Mouse (Mus musculus): ENCODE results near the gene Gm21671. TPM values are rescaled to one million over a fixed set of nuclear protein-coding genes. Genes with fewer than 3 reads are reported as not detected.
A peak's percentile ranks its signal among the peaks of the same experiment; 100 is the strongest.
"Not testable (repeated sequence)": the region's sequence is repeated elsewhere in the genome, so short reads cannot be mapped to it uniquely, and the experiment has no call there.

Gene Gm21671
- total RNA-seq (2021), result not detected
- long read RNA-seq, experiment 1, result 0 reads
- long read RNA-seq, experiment 2, result 0 reads

DNA sequence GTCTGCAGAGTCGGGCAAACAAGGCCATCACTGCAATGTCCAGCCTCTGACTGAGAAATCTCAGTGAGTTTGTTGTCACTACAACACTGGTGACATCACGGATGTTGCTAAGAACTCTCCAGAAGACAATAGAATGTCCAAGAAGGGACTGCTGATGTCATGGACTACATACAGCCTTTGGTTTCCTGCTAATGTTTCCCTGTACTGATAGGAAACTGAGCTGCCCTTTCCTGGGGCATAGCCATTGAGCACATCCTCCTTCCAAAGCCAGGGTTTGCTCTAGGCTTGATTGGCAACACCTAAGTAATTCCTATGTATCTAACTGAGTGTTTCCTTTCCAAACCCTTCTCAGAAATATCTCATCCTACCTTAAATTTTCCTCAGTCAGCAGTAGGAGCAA, at the start of gene Gm21671:
Gene Gm21671, minus strand, starts transcription at position 101 of the 400 bp plus-strand sequence.
- not testable (repeated sequence) for DNase-seq

GRCm38 (mm10) chr5:25988550-25988949, 34.3 kb upstream of the Gm21671 start, which contains the start of gene Gm21698:
Gm21698 (minus strand) TSS chr5:25988650.
- DNase-seq, result not testable (repeated sequence)

- not testable (repeated sequence) for DNase-seq
These were observed 18.3 kb upstream of the Gm21671 start, which contains the start of gene Gm21680 for GRCm38 (mm10) chr5:25972563-25972962. Gm21680 (minus strand) TSS chr5:25972663.

DNA sequence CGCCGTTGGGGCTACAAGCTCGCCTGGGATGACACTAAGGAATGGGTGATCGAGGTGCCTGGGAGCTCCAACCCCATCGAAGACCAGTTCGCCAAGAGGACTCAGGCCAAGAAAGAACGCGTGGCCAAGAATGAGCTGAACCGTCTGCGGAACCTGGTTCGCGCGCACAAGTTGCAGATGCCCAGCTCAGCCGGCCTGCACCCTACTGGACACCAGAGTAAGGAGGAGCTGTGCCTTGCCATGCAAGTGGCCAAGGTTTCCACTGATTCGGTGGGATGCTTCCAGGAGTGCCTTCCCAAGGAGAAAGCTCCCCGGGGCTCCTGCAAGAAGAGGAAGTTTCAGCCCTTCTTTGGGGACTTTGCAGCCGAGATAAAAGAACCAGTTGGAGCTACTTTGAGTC, 2.8 kb upstream of the Gm21671 start:
- not testable (repeated sequence) for DNase-seq

DNA sequence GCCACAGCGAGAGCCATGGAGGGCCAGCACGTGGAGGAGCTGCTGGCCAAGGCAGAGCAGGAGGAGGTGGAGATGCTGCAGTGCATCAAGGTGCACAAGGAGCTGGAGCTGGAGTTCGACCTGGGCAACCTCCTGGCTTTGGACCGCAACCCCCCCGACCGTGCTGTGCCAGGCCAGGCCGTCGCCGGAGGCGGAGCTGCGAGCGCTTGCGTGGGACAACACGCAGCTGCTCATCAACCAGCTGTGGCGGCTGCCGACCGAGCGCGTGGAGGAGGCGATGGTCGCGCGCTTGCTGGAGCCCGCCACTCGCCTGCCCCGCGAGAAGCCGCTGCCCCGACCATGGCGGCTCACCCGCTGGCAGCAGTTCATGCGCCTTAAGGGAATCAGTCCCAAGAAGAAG, 2.4 kb upstream of the Gm21671 start:
- DNase-seq, result peak; percentile 10

DNA sequence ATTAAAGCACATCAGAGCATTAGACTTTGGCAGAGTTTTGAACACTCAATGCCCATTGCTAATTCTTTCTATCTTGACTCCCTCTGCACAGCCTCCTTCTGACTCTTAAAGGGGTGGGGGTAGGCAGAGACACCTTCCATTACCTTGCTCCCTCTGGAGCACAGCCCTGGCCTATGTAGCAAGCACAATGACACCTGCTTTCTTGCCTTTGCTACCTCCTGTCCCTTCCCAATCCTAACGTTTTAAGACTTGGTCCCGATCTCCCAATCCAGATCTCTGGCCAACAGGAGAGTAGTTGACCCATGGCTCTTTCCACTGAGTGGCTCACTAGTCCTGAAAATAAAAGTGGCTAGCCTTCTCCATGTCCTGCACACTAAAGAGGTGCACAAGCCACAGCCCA, 8.8 kb downstream of the Gm21671 start:
- DNase-seq, result not testable (repeated sequence)

DNA sequence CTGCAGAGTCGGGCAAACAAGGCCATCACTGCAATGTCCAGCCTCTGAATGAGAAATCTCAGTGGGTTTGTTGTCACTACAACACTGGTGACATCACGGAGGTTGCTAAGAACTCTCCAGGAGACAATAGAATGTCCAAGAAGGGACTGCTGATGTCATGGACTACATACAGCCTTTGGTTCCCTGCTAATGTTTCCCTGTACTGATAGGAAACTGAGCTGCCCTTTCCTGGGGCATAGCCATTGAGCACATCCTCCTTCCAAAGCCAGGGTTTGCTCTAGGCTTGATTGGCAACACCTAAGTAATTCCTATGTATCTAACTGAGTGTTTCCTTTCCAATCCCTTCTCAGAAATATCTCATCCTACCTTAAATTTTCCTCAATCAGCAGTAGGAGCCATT, 11.9 kb downstream of the Gm21671 start, which contains the start of gene Gm21663:
Gene Gm21663, minus strand, starts transcription at position 101 of the 400 bp plus-strand sequence.
- not testable (repeated sequence) for DNase-seq

Other genes with a start within 250 kb of the Gm21671 start
- 1 to 10 TPM; 5.1 to 7.5 TPM for gene Xrcc2, start 248.6 kb downstream of the Gm21671 start, total RNA-seq (2021)
- gene Actr3b, start 194.4 kb downstream of the Gm21671 start, total RNA-seq (2021), result 1 to 10 TPM; 7.2 to 7.7 TPM
- under 1 TPM in 1 of 2 experiments, not detected in 1; 0.12 TPM for gene Gm21663, start 12.0 kb downstream of the Gm21671 start, total RNA-seq (2021)
- not detected for gene Gm21680, start 18.2 kb upstream of the Gm21671 start, total RNA-seq (2021)
- gene Gm21698, start 34.2 kb upstream of the Gm21671 start, total RNA-seq (2021), result not detected
- not detected for gene Gm1979, start 50.4 kb upstream of the Gm21671 start, total RNA-seq (2021)
- not detected for gene Gm5862, start 68.5 kb upstream of the Gm21671 start, total RNA-seq (2021)
- gene Speer4a, start 85.1 kb upstream of the Gm21671 start, total RNA-seq (2021), result under 1 TPM in 1 of 2 experiments, not detected in 1; 0.18 TPM
- gene Gm7347, start 104.2 kb upstream of the Gm21671 start, total RNA-seq (2021), result not detected
- gene Gm10471, start 134.9 kb upstream of the Gm21671 start, total RNA-seq (2021), result not detected
- gene 5031410I06Rik, start 150.9 kb upstream of the Gm21671 start, total RNA-seq (2021), result not detected
- gene Gm10220, start 167.0 kb upstream of the Gm21671 start, total RNA-seq (2021), result not detected

Data from adrenal gland, postnatal 10 days (tissue).